Mouse (Mus musculus): ENCODE measurements around the gene Tanc2.

GRCm38 (mm10) chr11:105823246-105823645, 233.5 kb downstream of the Tanc2 start:
- no peak for TF ChIP-seq GATA1 (IDR thresholded peaks at IDR 0.05; ENCODE audit: low read length)
- TF ChIP-seq TAL1 (IDR thresholded peaks at IDR 0.05; ENCODE audit: low read length), result no peak

Data from erythroblast, embryonic 14.5 days (primary cell).